Mouse (Mus musculus) lung, embryonic 16.5 days (tissue): ENCODE results near the gene Dyrk1a. TPM values are rescaled to one million over a fixed set of nuclear protein-coding genes. Genes with fewer than 3 reads are reported as not detected.

Experiments
- ATAC-seq: fragments of 200-750 bp; cut with Nextera tagmentation; 2 replicates; pipeline ENCODE4 v1.8.0; 2017; ENCODE audit warnings: low read depth, mild to moderate bottlenecking, moderate library complexity
- H3K27ac ChIP-seq: fragments of 300-500 bp; sonication (generic); 2 replicates; pipeline ENCODE4 v1.5.1; 2014; ENCODE audit warnings: mild to moderate bottlenecking, control low read depth, low read length
- H3K27me3 ChIP-seq: fragments of 300-500 bp; sonication (generic); 2 replicates; pipeline ENCODE4 v1.6.1; 2014; ENCODE audit warnings: low read depth, low read length, mixed read lengths; ENCODE audit not compliant: control insufficient read depth, insufficient read depth
- H3K36me3 ChIP-seq: fragments of 300-500 bp; sonication (generic); 2 replicates; pipeline ENCODE4 v1.6.1; 2014; ENCODE audit warnings: low read length; ENCODE audit not compliant: control insufficient read depth, insufficient read depth
- H3K4me1 ChIP-seq: fragments of 300-500 bp; sonication (generic); replicated peaks from 2 replicates; pipeline ENCODE4 v1.6.1; 2014; ENCODE audit warnings: low read length, mixed read lengths; ENCODE audit not compliant: control insufficient read depth, insufficient read depth
- H3K4me2 ChIP-seq: fragments of 300-500 bp; sonication (generic); 2 replicates; pipeline ENCODE4 v1.6.1; 2014; ENCODE audit warnings: low read depth, low read length, control low read depth
- H3K4me3 ChIP-seq: fragments of 300-500 bp; sonication (generic); 2 replicates; pipeline ENCODE4 v1.5.1; 2014; ENCODE audit warnings: mild to moderate bottlenecking, low read length, control low read depth
- H3K9ac ChIP-seq: fragments of 300-500 bp; sonication (generic); 2 replicates; pipeline ENCODE4 v1.6.1; 2014; ENCODE audit warnings: low read length, control low read depth
- H3K9me3 ChIP-seq: fragments of 300-500 bp; sonication (generic); 2 replicates; pipeline ENCODE4 v1.6.1; 2016; ENCODE audit warnings: low read length; ENCODE audit not compliant: control insufficient read depth
- WGBS: fragments of 180-500 bp; shearing (Covaris S2); extraction: QIAGEN DNeasy Blood & Tissue Kit; methylation state at CpG from one replicate; pipeline ENCODE4 v1.1.7; 2014; 5-methylcytosine and 5-hydroxymethylcytosine counted together
- polyA plus RNA-seq: library from polyadenylated mRNA; unstranded; fragments of >200 nt; fragmentation: Nextera tagmentation; extraction: Ambion mirVana; gene quantifications from 2 replicates; pipeline ENCODE4 v1.2.1, GENCODE M21; 2015

Gene Dyrk1a
- polyA plus RNA-seq, 1 experiment from 2014 or later = 8.0 TPM

GRCm38 (mm10) chr16:94551934-94552333, 17.9 kb upstream of the Dyrk1a start:
- no peak overlapping the region for H3K27ac ChIP-seq
- H3K36me3 ChIP-seq = no peaks in the 10 kb centered on the region
- no peaks in the 10 kb centered on the region for H3K4me1 ChIP-seq
- H3K27me3 ChIP-seq = no peaks in the 10 kb centered on the region
- H3K4me3 ChIP-seq = no peak overlapping the region
- ATAC-seq = no peak
- no peaks in the 10 kb centered on the region for H3K9me3 ChIP-seq
- no peak overlapping the region for H3K4me2 ChIP-seq
- no peak overlapping the region for H3K9ac ChIP-seq

- Histone ChIP-seq H3K9ac (no peak overlapping the region), H3K4me3 (no peak overlapping the region), H3K4me1 (0 out of 2 replicates have a peak, but pooled peaks cover 2% of the 10 kb centered on the region), H3K27me3 (no peaks in the 10 kb centered on the region), H3K9me3 (no peaks in the 10 kb centered on the region), H3K36me3 (no peaks in the 10 kb centered on the region), H3K27ac (no peak overlapping the region), H3K4me2 (no peak overlapping the region)
- no peak for ATAC-seq
- 75% methylated on average over 7 of the region's 7 CpGs for WGBS
Observed at GRCm38 (mm10) chr16:94555346-94555745, 14.5 kb upstream of the Dyrk1a start.

GRCm38 (mm10) chr16:94556228-94556627, 13.6 kb upstream of the Dyrk1a start:
- no peaks in the 10 kb centered on the region for H3K27me3 ChIP-seq
- no peaks in the 10 kb centered on the region for H3K9me3 ChIP-seq
- WGBS = 71% methylated on average over 5 of the region's 5 CpGs
- H3K4me2 ChIP-seq = no peak overlapping the region
- H3K4me3 ChIP-seq = no peak overlapping the region
- 0 out of 2 replicates have a peak, but pooled peaks cover 2% of the 10 kb centered on the region for H3K4me1 ChIP-seq
- no peak for ATAC-seq
- H3K36me3 ChIP-seq = no peaks in the 10 kb centered on the region
- H3K9ac ChIP-seq = no peak overlapping the region
- H3K27ac ChIP-seq = no peak overlapping the region

- Histone ChIP-seq H3K36me3 (no peaks in the 10 kb centered on the region), H3K4me2 (0 out of 2 replicates have a peak overlapping the region, but pooled peaks have one; percentile 0), H3K4me3 (0 out of 2 replicates have a peak overlapping the region, but pooled peaks have one; percentile 5), H3K27ac (peak overlapping the region; percentile 72), H3K9ac (no peak overlapping the region), H3K4me1 (0 out of 2 replicates have a peak, but pooled peaks cover 2% of the 10 kb centered on the region), H3K27me3 (no peaks in the 10 kb centered on the region), H3K9me3 (no peaks in the 10 kb centered on the region)
- whole genome bisulfite sequencing = 24% methylated on average over 7 of the region's 7 CpGs
- peak; percentile 38 for ATAC-seq
Observed at GRCm38 (mm10) chr16:94559282-94559681, 10.5 kb upstream of the Dyrk1a start.

- no peak overlapping the region for H3K4me2 ChIP-seq
- H3K4me3 ChIP-seq = no peak overlapping the region
- H3K9me3 ChIP-seq = no peaks in the 10 kb centered on the region
- H3K27ac ChIP-seq = peak overlapping the region; percentile 72
- no peak overlapping the region for H3K9ac ChIP-seq
- 43% methylated on average over 7 of the region's 7 CpGs for WGBS
- H3K36me3 ChIP-seq = no peaks in the 10 kb centered on the region
- no peaks in the 10 kb centered on the region for H3K27me3 ChIP-seq
- no peak for ATAC-seq
- 0 out of 2 replicates have a peak, but pooled peaks cover 2% of the 10 kb centered on the region for H3K4me1 ChIP-seq
Observed at GRCm38 (mm10) chr16:94559782-94560181, 10.0 kb upstream of the Dyrk1a start.

GRCm38 (mm10) chr16:94560618-94561017, 9.2 kb upstream of the Dyrk1a start:
- Histone ChIP-seq H3K9ac (no peak overlapping the region), H3K27ac (peak overlapping the region; percentile 72), H3K36me3 (no peaks in the 10 kb centered on the region), H3K9me3 (no peaks in the 10 kb centered on the region), H3K27me3 (no peaks in the 10 kb centered on the region), H3K4me2 (no peak overlapping the region), H3K4me1 (0 out of 2 replicates have a peak, but pooled peaks cover 2% of the 10 kb centered on the region), H3K4me3 (no peak overlapping the region)
- WGBS = 47% methylated on average over 5 of the region's 5 CpGs
- ATAC-seq = 0 out of 2 replicates have a peak, but pooled peaks have one; percentile 34

- Histone ChIP-seq H3K9ac (no peak overlapping the region), H3K36me3 (no peaks in the 10 kb centered on the region), H3K4me1 (peaks cover 8% of the 10 kb centered on the region), H3K9me3 (no peaks in the 10 kb centered on the region), H3K4me2 (no peak overlapping the region), H3K27ac (no peak overlapping the region), H3K4me3 (no peak overlapping the region), H3K27me3 (no peaks in the 10 kb centered on the region)
- ATAC-seq = no peak
- WGBS = 16% methylated on average over 8 of the region's 8 CpGs
Observed at GRCm38 (mm10) chr16:94566124-94566523, 3.7 kb upstream of the Dyrk1a start.

GRCm38 (mm10) chr16:94566834-94567585, 2.8 kb upstream of the Dyrk1a start:
- Histone ChIP-seq H3K9ac (no peak overlapping the region), H3K27ac (no peak overlapping the region), H3K36me3 (no peaks in the 10 kb centered on the region), H3K4me2 (no peak overlapping the region), H3K4me3 (no peak overlapping the region), H3K4me1 (peaks cover 14% of the 10 kb centered on the region), H3K27me3 (no peaks in the 10 kb centered on the region), H3K9me3 (no peaks in the 10 kb centered on the region)
- WGBS = 74% methylated on average over 11 of the region's 11 CpGs
- ATAC-seq = no peak

- 41% methylated on average over 5 of the region's 5 CpGs for WGBS
- no peak overlapping the region for H3K4me2 ChIP-seq
- peak overlapping the region; percentile 5; the same call in 1 of the 2 replicates for H3K27ac ChIP-seq
- no peaks in the 10 kb centered on the region for H3K9me3 ChIP-seq
- H3K4me1 ChIP-seq = peaks cover 19% of the 10 kb centered on the region
- no peak overlapping the region for H3K4me3 ChIP-seq
- no peaks in the 10 kb centered on the region for H3K27me3 ChIP-seq
- no peak for ATAC-seq
- H3K36me3 ChIP-seq = no peaks in the 10 kb centered on the region
- no peak overlapping the region for H3K9ac ChIP-seq
Observed at GRCm38 (mm10) chr16:94567751-94568150, 2.1 kb upstream of the Dyrk1a start.
